Mouse (Mus musculus) limb, embryonic 14.5 days (tissue): ENCODE results near the gene Sphk1. TPM values are rescaled to one million over a fixed set of nuclear protein-coding genes. Genes with fewer than 3 reads are reported as not detected.
A peak's percentile ranks its signal among the peaks of the same experiment; 100 is the strongest.

ENCODE experiments used
- ATAC-seq: fragments of 200-750 bp; cut with Nextera tagmentation; 2 replicates; pipeline ENCODE4 v1.8.0; 2017; ENCODE audit warnings: low read depth, moderate number of reproducible peaks, moderate TSS enrichment; ENCODE audit not compliant: low FRiP score
- DNase-seq: peaks from one replicate; pipeline ENCODE4 v3.0.0-alpha.2; 2015; ENCODE audit warnings: low spot score
- H3K27ac ChIP-seq: fragments of 300-500 bp; sonication (generic); replicated peaks from 2 replicates; pipeline ENCODE4 v1.5.1; 2014; ENCODE audit warnings: low read depth, mild to moderate bottlenecking, low read length, moderate library complexity, mixed read lengths
- H3K27me3 ChIP-seq: fragments of 300-500 bp; sonication (generic); 2 replicates; pipeline ENCODE4 v1.6.1; 2014; ENCODE audit warnings: low read length, mixed read lengths; ENCODE audit not compliant: control insufficient read depth, insufficient read depth
- H3K36me3 ChIP-seq: fragments of 300-500 bp; sonication (generic); 2 replicates; pipeline ENCODE4 v1.6.1; 2014; ENCODE audit warnings: mild to moderate bottlenecking, low read length, moderate library complexity, mixed read lengths; ENCODE audit not compliant: control insufficient read depth, insufficient read depth
- H3K4me1 ChIP-seq: fragments of 300-500 bp; sonication (generic); 2 replicates; pipeline ENCODE4 v1.6.1; 2014; ENCODE audit warnings: antibody characterized with exemption, low read length, mixed read lengths; ENCODE audit not compliant: control insufficient read depth, insufficient read depth
- H3K4me2 ChIP-seq: fragments of 300-500 bp; sonication (generic); replicated peaks from 2 replicates; pipeline ENCODE4 v1.6.1; 2014; ENCODE audit warnings: low read depth, mild to moderate bottlenecking, low read length, moderate library complexity; ENCODE audit not compliant: severe bottlenecking
- H3K4me3 ChIP-seq: fragments of 300-500 bp; sonication (generic); replicated peaks from 2 replicates; pipeline ENCODE4 v1.5.1; 2014; ENCODE audit warnings: low read length
- H3K9ac ChIP-seq: fragments of 300-500 bp; sonication (generic); 2 replicates; pipeline ENCODE4 v1.6.1; 2014; ENCODE audit warnings: mild to moderate bottlenecking, low read depth, low read length, moderate library complexity; ENCODE audit not compliant: severe bottlenecking
- H3K9me3 ChIP-seq: fragments of 300-500 bp; sonication (generic); 2 replicates; pipeline ENCODE4 v1.6.1; 2016; ENCODE audit warnings: low read length; ENCODE audit not compliant: control insufficient read depth
- POLR2A ChIP-seq: fragments of 200-500 bp; IDR thresholded peaks from 2 replicates; pipeline ENCODE4 v1.8.0; 2012; ENCODE audit warnings: inconsistent platforms, mild to moderate bottlenecking, moderate library complexity, borderline replicate concordance; ENCODE audit not compliant: insufficient read depth, insufficient read length; ENCODE audit errors: extremely low read depth
- WGBS: fragments of 180-500 bp; shearing (Covaris S2); extraction: QIAGEN DNeasy Blood & Tissue Kit; methylation state at CpG from one replicate; pipeline ENCODE4 v1.1.7; 2014; 5-methylcytosine and 5-hydroxymethylcytosine counted together
- polyA plus RNA-seq, 2 experiments: library from polyadenylated mRNA; depleted of rRNA in 1 of 2; stranded (reverse) in 1 of 2; unstranded in 1 of 2; fragments of >200 nt; fragmentation: Nextera tagmentation in 1 of 2; extraction: Ambion mirVana in 1 of 2; gene quantifications; 2 replicates each; pipeline versions ENCODE4 v1.2.1 to v1.2.3; 2012 to 2014

Sphk1 gene
- polyA plus RNA-seq, 2 experiments = 3.4 to 3.8 TPM

DNA sequence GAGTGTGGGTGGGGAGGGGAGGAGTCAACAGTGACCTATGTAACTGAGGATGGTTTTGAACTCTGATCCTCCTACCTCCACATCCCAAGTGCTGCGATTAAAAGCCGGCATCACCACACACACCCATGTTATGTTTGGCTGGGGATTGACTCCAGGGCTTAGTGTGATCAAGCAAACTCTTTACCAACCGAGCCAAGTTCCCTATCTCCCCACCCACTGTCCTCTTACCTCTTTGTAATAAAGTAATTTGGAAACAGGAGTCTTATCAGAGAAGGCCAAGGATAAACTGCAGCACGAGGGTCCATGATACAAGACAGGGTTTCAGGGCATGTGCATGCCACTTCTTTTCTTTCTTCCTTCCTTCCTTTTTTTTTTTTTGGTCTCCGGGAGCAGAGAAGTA, 37.5 kb upstream of the Sphk1 start:
- Histone ChIP-seq H3K4me1 (peaks cover 10% of the 10 kb centered on the region), H3K4me3 (no peak overlapping the region), H3K27ac (no peak overlapping the region), H3K27me3 (no peaks in the 10 kb centered on the region), H3K4me2 (no peak overlapping the region), H3K9me3 (no peaks in the 10 kb centered on the region), H3K36me3 (no peaks in the 10 kb centered on the region), H3K9ac (no peak overlapping the region)
- DNase-seq (no peak), ATAC-seq (no peak)
- no peak for TF ChIP-seq POLR2A
- WGBS = 80% methylated on average over 5 of the region's 5 CpGs

DNA sequence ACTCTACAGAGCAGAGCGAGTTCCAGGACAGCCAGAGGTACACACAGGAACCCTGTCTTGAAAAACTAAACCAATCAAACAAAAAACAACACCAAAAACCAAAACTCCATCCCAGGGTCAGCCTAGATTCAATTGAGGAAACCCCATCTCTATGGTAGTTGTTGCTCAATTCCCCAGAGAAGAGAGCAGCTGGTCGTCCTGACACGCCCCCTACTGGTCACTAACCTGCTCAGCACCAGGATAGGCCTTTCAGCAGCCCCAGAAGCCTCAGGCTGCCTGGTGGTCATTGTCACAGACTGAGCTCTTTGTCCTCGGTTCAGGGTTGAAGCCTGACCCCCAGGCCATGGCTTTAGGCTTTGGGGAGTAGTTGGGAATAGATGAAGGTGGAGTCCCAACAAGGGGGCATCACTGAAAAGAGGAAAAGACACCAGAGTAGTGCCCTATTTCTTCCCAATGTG, 36.9 kb upstream of the Sphk1 start, which contains the start of gene Prpsap1:
Prpsap1 (minus strand) TSS at position 408 of the 458 bp plus-strand sequence.
- H3K27ac ChIP-seq = no peak within 1 kb of the TSS
- ATAC-seq (no peak), DNase-seq (peak; percentile 64)
- H3K4me1 ChIP-seq = peaks cover 7% of the 10 kb centered on the region
- no peaks in the 10 kb centered on the region for H3K36me3 ChIP-seq
- no peak within 1 kb of the TSS for H3K9ac ChIP-seq
- H3K9me3 ChIP-seq = no peaks in the 10 kb centered on the region
- TF ChIP-seq POLR2A = no peak
- no peaks in the 10 kb centered on the region for H3K27me3 ChIP-seq
- no peak within 1 kb of the TSS for H3K4me2 ChIP-seq
- H3K4me3 ChIP-seq = no peak within 1 kb of the TSS
- WGBS = 27% methylated on average over 4 of the region's 4 CpGs

DNA sequence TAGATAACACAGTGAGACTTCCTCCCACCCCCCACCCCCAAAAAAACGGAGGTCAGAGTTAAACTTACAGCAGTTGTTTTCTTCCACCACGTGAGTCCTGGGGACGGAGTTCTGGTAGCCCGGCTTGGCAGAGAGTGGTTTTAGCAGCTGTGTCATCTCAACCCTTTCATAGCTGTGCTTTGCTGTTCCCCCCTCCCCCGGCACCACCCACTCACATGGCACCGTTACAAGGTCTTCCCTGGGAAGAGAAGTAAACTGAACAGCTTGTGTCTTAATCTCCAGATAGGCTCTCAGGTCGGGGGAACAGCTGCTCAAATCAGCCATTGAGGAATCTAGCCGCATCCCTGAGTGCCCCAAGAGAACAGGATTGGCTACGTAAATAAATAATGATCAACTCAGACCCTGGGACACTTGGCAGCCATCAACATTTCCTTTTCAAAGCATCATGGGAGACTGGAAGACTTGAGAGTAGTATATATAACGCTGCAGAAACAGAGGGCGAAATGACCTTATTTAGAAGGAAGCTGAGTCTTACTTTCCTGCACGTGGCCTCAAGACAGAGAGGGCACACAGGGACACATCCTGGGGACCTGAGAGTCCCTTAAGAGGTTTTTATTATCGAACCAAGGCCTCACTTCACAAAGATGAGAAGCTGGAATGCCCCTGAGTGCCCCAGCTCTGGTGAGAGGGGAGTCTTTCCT, 36.1 kb upstream of the Sphk1 start:
- Histone ChIP-seq H3K27ac (no peak overlapping the region), H3K9ac (no peak overlapping the region), H3K27me3 (no peaks in the 10 kb centered on the region), H3K4me2 (no peak overlapping the region), H3K4me1 (peaks cover 4% of the 10 kb centered on the region; the same call in 1 of the 2 replicates), H3K36me3 (no peaks in the 10 kb centered on the region), H3K4me3 (no peak overlapping the region), H3K9me3 (no peaks in the 10 kb centered on the region)
- 62% methylated on average over 13 of the region's 13 CpGs for WGBS
- peak; percentile 20 for ATAC-seq
- TF ChIP-seq POLR2A = no peak
- DNase-seq = peak; percentile 66

DNA sequence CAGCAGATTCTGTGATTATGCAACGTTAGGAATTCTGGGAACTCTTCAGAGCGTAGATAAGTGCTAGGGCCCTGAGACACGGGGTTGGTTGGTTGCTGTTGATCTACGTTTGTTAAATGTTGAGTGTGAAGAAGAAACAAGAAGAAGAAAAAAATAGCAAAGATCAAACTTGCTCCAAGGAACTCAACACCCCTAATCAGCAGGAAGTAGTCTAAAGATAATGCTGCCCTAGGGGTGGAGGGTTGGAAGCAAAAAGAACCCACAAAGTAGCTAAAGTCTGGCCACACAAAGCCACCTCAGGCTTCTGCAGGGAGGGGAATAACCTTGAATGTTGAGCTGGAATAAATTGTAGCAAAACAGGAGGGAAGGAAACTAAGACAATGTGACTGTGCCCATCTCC, 33.4 kb upstream of the Sphk1 start:
- Histone ChIP-seq H3K4me3 (no peak overlapping the region), H3K27ac (no peak overlapping the region), H3K9ac (no peak overlapping the region), H3K36me3 (no peaks in the 10 kb centered on the region), H3K27me3 (no peaks in the 10 kb centered on the region), H3K9me3 (no peaks in the 10 kb centered on the region), H3K4me2 (no peak overlapping the region), H3K4me1 (peaks cover 6% of the 10 kb centered on the region)
- TF ChIP-seq POLR2A = no peak
- WGBS = 89% methylated on average over 4 of the region's 4 CpGs
- no peak for DNase-seq
- ATAC-seq = no peak

DNA sequence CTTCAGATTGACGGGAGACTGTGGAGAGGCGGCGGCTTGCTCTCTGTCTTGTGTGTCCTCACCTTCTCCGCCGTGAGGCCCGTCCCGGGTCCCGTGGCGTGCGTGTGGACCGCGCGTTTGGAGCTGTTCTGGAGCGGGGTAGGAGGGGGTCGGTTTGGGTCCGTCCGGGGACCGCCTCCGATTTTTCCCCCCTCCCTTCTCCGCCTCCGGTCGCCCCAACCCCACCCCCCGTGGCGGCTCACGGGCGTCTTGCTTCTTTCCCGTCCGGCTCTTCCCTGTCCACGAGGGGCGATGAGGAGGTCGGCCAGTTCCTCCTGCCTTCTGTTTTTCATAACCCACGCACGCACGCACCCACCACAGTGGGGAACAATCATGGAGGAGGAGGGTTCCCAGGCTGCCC, 32.1 kb upstream of the Sphk1 start:
- no peaks in the 10 kb centered on the region for H3K36me3 ChIP-seq
- WGBS = 29% methylated on average over 33 of the region's 34 CpGs
- H3K9me3 ChIP-seq = no peaks in the 10 kb centered on the region
- H3K27me3 ChIP-seq = no peaks in the 10 kb centered on the region
- peak overlapping the region; percentile 43 for H3K9ac ChIP-seq
- H3K27ac ChIP-seq = no peak overlapping the region
- H3K4me2 ChIP-seq = peak overlapping the region; percentile 49
- H3K4me3 ChIP-seq = peak overlapping the region; percentile 25
- ATAC-seq = no peak
- DNase-seq = no peak
- H3K4me1 ChIP-seq = peaks cover 6% of the 10 kb centered on the region
- TF ChIP-seq POLR2A = no peak
